Mouse (Mus musculus): Measurements from ENCODE around the gene Zfp710.
"Not testable (repeated sequence)": the region's sequence is repeated elsewhere in the genome, so short reads cannot be mapped to it uniquely, and the experiment has no call there.

The Zfp710 gene

DNA sequence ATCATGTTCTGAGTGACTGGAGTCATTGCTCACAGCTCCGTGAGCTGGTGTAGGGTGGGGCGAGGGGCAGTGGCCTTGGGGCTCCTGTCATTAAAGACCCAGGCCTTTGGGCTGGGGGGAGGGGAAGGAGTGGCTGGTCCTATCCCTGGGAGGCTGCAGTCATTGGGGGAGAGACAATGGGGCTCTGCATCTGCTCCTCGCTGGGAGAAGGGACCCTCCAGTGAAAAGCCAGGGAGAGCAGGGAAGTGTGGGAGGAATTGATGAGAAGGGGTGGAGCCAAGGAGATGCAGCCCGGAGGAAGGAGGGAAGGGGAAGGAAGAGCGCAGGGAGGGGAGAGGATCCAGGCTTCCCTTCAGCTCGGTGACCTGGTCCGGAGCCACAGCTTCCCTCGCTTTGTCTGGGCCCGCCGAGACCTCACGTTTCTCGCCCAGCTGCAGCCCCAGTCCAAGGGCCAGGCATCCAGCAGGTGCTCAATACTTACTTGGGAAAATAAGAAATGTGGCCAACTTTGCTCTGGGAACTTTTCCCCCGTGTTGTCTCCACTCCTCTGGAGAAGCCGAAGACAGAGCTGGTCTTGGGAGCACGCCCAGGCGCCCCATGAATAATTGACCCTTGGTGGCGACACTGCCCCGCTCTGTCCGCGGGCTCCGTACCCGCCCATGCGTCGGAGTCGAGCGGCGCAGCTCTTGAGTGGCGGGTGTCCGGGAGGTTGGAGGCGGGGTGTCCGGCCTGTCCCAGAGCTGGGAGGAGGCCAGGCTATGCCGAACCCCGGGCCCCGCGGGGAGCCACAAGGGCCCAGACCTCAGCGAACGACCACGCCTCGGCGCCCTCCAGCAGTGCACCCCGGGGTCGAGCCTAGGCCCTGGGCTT, at the start of gene Zfp710:
Zfp710 (plus strand) TSS at position 294 of the 870 bp plus-strand sequence.
- in situ Hi-C loops (cut with MboI, MseI), result loop anchor here (5.0 kb wide), 1 partner anchor 73 kb away; no protein-coding TSS in a partner anchor

DNA sequence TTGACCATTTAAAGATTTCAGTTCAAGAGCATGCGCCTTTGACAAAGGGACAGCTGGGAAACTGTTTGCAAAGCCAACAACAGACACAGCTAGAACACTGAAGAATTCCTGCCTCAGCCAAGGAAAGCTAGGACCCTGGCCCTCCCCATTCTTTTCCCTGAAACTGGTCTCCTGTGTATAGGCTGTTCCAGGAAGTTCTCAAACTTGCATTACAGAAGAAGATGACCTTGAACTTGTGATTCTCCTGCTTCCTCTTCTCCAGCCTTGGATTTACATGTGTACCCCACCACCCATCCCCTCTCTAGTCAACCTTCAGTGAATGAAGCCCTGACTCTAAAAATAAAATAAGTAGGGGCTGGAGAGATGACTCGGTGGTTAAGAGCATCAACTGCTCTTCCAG, 49.3 kb upstream of the Zfp710 start:
- in situ Hi-C loops (cut with MboI, MseI), result no loop called here

DNA sequence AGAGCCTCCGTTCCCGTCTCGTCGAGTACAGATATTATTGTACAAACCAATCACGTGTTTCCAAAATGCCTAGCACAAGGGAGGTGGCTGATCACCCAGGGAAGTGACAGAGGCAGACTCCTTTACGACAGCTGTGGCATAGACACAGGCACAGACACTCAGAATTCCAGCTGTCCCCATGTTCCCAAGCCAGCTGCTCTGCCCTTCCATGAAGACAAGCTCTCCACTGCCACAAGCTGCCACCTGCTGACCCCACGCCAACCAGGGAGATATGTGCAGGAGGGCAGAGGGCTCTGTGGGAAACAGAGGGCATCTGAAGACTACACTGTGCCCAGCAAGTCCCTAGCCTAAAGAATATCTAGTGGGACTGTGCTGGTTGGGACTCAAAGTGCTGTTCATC, 37.9 kb upstream of the Zfp710 start:
- in situ Hi-C loops (cut with MboI, MseI), result no loop called here

DNA sequence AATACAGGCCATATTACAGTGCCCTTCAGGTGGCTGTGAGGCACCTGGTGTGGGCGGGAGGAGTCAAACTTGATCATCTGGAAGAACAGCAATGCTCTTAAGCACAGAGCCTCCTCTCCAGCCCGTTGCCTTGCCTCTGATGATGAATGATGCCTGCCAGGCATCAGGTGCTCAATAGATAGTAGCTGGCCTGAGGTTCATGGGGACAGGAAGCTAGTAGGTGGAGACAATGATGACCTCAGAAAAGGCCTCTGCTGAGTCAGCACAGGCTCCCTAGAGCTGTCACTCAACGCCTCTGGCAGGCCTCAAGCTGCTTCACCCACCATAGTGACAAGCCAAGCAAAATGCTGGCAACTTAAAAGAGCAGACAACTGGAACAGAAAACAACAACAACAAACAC, 36.9 kb upstream of the Zfp710 start:
- in situ Hi-C loops (cut with MboI, MseI), result no loop called here

DNA sequence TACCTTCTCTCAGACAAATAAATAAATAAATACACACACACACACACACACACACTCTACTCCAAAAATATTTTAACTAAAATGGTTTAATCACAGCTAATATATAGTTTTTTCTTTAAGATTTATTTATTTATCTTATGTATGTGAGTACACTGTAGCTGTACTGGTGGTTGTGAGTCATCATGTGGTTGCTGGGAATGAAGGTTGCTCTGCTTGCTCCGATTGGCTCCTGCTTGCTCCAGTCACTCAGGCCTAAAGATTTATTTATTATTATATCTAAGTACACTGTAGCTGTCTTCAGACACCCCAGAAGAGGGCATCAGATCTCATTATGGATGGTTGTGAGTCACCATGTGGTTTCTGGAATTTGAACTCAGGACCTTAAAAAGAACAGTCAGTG, 36.1 kb upstream of the Zfp710 start:
- in situ Hi-C loops (cut with MboI, MseI), result not testable (repeated sequence)

DNA sequence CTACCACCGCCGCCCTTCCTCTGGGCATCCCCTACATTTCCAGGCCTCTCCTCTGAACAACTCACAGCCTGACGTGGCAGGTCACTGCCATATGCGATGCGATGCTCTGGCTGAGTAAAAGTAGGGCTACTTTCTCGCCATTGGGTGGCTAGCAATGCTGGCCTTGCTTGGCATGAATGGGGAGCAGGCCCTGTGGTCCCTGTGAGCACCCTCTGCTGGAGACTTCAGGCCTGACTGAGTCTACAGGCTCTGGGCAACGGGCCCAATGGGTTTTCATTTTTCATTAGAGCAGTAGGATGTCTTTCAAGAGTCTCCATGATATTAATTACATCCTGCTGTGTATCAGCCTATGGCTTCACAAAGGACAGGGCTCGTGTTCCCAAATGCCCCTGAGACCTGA, 30.1 kb upstream of the Zfp710 start:
- in situ Hi-C loops (cut with MboI, MseI), result no loop called here

DNA sequence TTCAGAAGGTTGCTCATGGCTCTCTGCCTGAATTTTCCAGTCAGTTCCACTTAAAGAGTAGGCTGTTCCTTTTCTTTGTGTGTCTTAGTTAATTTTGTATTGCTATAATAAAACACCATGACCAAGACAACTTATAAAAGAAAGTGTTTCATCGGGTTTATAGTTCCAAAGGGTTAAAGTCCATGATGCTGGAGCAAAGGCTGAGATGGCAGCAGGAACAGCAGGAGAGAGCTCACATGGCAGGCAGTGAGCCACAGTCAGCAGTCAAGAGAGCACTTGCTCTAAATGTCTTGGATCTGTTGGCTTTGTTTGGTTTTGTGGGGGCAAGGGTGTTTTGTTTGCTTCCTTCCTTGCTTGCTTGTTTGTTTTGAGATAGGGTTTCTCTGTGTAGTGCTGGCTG, 26.9 kb upstream of the Zfp710 start:
- in situ Hi-C loops (cut with MboI, MseI), result no loop called here

DNA sequence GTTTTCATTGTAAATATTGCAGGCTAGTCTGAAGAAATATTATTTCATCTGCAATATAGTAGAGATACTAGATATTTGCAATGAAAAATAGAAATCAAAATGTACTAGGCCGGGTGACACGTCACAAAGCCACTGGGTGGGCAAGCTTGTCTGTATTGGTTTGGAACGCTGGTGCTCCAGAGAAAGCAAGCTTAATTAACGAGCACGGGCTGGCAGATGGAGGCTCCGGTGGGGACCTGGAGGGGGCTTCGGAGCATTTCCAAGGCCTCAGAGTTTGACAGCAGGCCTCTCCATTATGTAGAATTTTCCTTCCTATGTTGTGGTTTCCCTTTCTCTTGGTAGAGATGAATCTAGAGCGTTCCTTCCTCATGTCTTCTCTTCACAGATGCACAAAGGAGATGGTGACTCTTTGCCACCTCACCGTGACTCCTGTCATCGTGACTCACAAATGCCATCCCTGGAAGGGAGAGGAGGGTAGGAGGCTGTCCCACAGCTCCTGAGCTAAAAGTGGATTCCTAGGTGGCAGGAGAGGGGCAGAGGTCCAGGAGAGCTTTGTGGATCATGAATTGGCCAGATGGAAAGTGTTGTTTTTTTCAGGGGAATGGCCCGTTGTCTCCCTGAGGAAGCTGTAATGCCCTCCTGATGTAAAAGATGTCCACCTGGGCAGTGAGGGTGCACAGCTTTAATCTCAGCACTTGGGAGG, 22.1 kb upstream of the Zfp710 start:
- in situ Hi-C loops (cut with MboI, MseI), result no loop called here

DNA sequence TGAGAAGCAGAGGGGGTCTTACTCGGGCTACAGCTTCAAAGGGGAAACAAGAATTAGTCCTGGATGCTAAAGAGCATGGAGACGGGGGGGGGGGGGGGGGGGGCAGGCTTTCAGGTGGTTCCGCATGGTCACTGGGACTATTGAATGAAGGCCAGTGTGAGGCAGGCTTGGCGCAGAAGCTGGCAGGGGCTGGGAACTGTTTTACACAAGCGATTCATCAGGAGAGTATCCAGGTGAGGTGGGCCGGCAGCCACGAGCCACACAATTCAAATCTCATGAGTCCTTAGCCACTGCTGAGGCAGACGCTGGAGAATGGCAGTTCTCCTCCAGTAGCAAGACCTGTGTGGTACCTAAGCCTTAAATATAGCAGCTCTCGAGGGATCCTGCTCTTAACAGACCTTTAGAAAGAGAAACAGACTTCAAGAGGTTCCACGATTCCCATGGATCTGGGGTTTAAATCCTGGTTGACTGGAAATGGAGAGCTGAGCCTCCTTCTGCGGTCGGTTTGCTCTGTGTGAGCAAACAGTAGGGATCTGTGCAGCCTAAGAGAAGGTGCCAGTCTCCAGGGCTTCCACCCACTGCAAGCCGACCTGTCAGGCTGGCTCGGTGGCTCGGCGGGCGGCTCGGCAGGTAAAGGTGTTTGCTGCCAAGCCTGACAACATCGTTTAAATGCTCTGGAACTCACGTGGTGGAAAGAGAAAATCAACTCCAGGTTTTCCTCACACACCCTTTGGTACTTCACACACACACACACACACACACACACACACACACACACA, 19.6 kb upstream of the Zfp710 start:
- in situ Hi-C loops (cut with MboI, MseI), result no loop called here

DNA sequence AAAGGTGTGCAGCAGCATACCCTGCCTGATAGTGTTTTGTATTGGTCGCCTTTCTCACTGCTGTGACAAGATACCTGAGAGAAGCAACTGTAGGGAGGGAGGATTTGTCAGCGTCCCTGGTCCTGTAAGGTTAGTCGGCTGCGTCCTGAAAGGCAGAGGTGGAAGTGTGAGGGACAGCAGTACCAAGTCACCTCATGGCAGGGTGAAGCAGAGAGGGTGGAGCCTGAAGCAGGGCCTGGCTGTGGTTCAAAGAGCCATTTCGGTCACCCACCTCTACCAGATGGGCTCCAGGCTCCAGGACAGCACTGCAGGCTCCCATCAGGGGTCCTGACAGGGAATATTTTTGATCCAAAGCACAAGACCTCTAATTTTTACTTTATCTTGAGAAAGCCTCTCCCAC, 13.9 kb upstream of the Zfp710 start:
- in situ Hi-C loops (cut with MboI, MseI), result no loop called here

DNA sequence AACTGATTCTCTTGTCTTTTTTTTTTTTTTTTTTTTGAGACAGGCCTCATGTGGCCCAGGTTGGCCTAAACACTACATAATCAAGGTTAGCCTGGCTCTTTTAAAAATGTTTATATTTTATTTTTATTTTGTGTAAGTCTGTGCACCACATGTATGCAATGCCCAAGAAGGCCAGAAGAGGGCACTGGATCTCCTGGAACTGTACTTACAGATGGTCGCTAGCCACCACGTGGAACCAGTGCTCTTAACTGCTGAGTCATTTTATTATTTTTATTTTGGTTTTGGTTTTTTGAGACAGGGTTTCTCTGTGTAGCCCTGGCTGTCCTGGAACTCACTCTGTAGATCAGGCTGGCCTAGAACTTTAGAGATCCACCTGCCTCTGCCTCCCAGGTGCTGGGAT, 13.1 kb upstream of the Zfp710 start:
- in situ Hi-C loops (cut with MboI, MseI), result no loop called here

DNA sequence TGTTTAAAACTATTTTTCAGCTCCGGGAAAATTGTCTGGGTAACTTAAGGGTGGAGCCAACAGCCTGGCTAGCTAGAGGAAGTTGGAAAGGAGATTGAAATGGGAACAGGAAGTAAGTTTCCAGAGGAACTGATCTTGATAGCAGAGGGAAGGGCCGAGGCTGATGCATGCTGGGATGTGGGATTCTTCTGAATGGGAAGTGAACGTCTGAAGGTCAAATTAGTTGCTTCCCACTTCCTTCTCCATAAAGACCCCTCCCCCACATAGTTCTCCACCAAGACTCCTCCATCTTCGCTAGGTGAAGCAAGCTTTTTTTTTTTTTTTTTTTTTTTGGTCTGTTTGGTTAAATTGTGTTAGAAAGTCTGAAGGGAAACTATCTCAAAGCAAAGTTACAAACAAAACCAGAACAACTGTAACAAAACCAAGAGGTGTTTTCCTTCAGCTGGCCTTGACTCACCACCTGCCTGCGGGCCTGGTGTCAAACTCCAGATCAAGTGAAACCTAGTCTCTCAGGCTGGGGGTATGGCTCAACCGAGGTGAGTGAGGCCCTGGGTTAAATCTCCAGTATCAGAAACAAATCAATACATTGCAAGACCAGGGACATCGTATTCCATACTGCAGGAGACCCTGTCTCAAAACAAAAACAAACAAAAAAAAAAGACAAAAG, 10.6 kb upstream of the Zfp710 start:
- in situ Hi-C loops (cut with MboI, MseI), result no loop called here

DNA sequence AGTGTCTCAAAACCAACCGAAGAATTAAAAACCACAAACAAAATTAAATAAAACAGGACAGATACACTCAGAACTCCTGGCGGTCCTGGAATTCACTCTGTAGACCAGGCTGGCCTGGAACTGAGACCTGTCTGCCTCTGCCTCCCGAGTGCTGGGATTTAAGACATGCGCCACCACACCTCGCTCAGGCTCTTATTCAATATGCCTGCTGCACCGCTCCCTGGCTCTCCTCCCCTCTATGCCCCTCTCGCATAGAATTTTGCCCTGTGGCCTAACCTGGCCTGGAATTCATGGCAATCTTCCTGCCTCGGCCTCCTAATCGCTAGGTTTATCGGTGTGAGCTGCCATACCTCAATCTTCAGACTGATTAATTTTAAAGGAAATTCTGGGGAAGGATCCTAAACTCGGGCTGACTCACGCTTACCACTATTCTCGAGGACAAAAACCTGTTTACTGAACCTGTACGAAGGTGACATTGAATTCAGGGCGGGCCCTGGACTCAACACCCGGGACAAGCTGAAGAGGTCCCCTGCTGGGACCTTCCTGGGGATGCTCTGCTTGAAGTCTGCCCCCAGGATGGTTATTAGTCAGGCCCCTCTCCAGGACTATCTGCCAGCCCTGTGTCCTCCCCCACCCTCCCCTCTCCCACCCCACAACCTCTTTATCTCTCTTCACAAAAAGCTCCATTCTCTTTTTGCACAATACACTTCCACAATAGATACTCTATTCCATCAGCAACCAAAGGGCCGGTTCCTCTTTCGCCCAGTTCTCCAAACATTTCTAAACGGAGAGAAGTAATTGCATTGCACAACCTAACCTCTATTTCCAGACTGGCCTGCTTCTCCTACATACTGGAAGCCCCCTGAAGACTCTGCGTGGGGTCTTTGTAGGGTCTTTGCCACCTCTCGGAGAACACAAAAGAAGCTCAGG, 9.5 kb upstream of the Zfp710 start:
- in situ Hi-C loops (cut with MboI, MseI), result no loop called here

DNA sequence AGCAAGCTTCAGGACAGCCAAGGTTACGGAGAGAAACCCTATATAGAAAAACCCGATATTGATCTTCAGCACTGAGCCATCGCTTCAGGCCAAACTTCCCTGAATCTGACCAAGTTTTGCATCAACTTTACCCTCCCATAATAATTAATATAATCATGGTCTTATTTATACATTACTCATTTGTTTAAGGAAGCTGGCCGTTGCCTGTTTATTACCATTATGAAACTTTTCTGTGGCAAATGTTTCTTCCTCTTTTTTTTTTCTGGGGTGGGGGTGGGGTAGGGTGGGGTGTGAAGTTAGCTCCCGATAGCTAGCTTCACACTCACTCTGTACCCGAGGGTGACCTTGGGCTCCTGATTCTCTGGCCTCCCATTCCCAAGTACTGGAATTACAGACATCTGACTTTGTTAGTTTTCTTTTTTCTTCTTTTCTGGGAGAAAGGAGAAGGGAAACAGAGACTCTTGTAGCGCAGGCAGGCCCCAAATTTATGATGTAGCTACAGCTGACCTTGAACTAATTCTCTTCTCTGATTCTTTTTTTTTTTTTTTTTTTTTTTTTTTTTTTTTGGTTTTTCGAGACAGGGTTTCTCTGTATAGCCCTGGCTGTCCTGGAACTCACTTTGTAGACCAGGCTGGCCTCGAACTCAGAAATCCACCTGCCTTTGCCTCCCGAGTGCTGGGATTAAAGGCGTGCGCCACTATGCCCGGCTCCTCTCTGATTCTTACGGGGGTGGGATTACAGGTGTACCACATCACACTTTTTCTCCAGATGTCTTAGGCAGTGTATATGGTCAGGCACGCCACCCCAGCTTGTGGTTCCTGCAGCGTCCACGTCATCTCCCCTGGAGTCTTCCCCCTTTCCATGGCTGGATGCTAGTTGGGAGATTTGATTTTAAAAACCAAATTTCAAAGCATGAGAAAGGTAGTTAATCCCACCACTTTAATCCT, 5.8 kb upstream of the Zfp710 start:
- in situ Hi-C loops (cut with MboI, MseI), result no loop called here

DNA sequence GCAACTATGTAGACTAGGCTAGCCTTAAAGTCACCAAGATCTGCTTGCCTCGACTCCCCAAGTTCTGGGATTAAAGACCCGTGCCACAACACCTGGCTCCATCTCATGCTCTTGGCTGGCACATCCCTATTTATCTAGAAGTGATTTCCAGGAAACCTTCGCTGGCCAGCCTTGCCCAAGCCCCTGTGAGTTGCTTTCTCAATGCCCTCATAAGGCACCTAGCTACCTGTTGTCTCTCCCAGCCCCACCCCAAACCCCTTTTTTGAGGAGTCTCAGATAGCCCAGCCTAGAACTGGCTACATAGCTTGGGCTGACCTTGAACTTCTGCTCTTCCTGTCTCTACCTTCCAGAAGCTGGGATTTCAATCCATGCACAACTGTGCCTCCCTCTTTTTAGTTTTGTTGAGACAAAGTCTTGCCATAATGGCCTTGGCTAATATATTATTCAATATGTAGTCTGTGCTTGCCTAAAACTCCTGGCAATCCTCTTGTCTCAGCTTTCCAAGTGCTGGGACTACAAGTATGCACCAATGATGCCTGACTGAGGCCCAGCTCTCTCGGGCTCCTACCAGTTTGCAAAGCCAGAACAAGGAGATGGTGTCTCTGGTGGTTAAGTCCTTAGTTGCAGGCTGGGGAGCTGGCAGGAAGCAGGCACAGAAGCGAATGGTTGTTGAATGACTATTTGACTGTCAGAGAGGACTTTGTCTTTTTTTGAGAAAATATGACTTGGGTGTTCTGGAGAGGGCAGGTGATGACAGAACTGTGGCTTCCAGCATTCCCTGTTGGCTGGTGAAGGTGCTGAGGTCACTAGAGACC, 786 bp upstream of the Zfp710 start:
- in situ Hi-C loops (cut with MboI, MseI), result loop anchor here (5.0 kb wide), 1 partner anchor 73 kb away; no protein-coding TSS in a partner anchor

DNA sequence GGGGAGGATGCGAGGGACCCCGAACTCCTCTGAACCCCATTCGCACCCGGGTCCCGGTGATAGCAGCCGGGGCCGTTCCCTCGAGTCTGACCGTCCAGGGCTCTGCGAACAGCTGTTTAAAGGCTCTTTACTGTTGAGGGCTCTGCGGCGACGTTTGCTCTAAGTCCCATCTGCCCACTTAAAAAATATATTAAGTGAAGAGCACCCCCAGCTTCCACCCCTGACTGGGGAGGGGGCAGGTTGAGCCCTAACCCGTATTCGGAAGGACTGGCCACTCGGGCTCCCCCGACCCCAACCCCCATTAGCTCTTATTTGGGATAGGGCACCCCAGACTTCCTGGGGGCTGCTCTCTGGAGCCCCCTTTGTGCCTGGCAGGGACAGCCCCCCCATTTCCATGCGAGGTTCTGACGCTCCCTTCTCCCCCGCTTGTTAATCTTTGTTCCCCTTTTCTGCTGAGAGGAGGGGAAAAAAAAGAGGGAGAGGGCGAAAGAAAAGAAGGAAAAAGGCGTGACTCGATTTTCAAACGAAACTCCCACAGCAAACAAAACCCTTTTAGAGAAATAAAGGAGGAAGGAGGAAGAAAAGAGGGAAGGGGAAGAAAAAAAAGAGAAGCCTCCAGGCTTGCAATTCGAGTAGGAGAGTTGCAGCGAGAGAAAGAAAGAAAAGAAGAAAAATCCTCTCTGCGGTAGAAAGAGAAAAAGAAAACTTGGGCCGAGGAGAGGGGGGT, 940 bp downstream of the Zfp710 start:
- in situ Hi-C loops (cut with MboI, MseI), result no loop called here

DNA sequence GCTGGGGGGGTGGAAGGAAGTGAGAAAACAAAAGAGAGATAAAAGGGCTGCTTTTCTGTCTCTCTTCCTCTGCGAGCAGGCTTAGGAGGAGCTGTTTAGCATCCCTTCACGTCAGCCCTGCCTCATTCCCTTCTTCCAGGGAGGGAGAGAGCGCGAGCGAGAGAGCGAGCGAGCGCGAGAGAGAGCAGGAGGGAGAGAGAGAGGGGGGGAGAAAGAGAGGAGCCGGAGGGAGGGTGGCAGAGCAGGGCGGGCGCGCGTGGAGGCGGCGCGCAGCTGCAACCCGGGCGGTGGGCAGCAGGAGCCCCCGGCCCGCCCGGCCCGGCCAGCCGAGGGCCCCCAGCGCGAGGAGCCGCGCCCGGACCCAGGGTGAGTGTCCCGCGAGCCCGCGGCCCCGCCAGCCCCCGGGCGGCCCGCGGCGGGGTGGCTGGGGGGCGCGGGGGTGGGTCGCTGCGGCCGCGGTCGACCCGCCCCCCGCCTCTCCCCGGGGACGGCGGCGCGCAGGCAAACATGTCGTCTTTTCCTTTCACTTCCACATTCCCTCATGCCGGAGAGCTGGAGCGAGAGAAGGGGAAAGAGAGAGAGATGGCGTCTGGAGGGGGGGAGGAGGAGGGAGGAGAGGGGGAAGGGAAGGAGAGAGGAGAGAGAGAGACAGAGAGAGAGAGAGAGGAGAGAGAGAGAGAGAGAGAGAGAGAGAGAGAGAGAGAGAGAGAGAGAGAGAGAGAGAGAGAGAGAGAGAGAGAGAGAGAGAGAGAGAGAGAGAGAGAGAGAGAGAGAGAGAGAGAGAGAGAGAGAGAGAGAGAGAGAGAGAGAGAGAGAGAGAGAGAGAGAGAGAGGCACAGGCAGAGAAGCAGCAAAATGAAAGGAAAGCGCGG, 1.7 kb downstream of the Zfp710 start:
- in situ Hi-C loops (cut with MboI, MseI), result no loop called here
